Mouse (Mus musculus) right cerebral cortex, postnatal 36 days (tissue): ENCODE data around the gene Trim17.

Source experiments
- DNase-seq, 2 experiments: peaks; one replicate each; pipeline ENCODE4 v3.0.0; 2022; ENCODE audit warnings: low spot score in 2 of 2, mixed read lengths in 1 of 2

The Trim17 gene

GRCm38 (mm10) chr11:58954420-58955142 is at the start of gene Trim17, which contains the start of gene Hist3h2a:
TSS of gene Trim17 (plus strand) at chr11:58954685.
TSS of gene Hist3h2a (plus strand) at chr11:58954685.
- peak; percentile 87 to 95 for DNase-seq

GRCm38 (mm10) chr11:58904838-58905237 is 49.6 kb upstream of the Trim17 start:
- DNase-seq, result no peak

- no peak for DNase-seq
These were observed 40.7 kb upstream of the Trim17 start for GRCm38 (mm10) chr11:58913776-58914175.

- no peak for DNase-seq
These were observed 39.9 kb upstream of the Trim17 start for GRCm38 (mm10) chr11:58914461-58915028.

GRCm38 (mm10) chr11:58916879-58917744 is 37.4 kb upstream of the Trim17 start:
- DNase-seq, result no peak

- DNase-seq, result no peak
These were observed 36.6 kb upstream of the Trim17 start, which contains the start of gene Btnl10 for GRCm38 (mm10) chr11:58917745-58918366. TSS of gene Btnl10 (plus strand) at chr11:58917908.

- no peak for DNase-seq
These were observed 35.7 kb upstream of the Trim17 start for GRCm38 (mm10) chr11:58918759-58919158.

- DNase-seq, result no peak
These were observed 32.1 kb upstream of the Trim17 start for GRCm38 (mm10) chr11:58922420-58922819.

GRCm38 (mm10) chr11:58926651-58927050 is 27.8 kb upstream of the Trim17 start:
- no peak for DNase-seq

GRCm38 (mm10) chr11:58927053-58927452 is 27.4 kb upstream of the Trim17 start:
- DNase-seq, result no peak

- no peak for DNase-seq
These were observed 26.5 kb upstream of the Trim17 start for GRCm38 (mm10) chr11:58927790-58928651.

- DNase-seq, result no peak
These were observed 25.4 kb upstream of the Trim17 start for GRCm38 (mm10) chr11:58929055-58929454.

- DNase-seq, result no peak
These were observed 24.8 kb upstream of the Trim17 start for GRCm38 (mm10) chr11:58929641-58930040.

GRCm38 (mm10) chr11:58930254-58930653 is 24.2 kb upstream of the Trim17 start:
- no peak for DNase-seq

- no peak for DNase-seq
These were observed 22.9 kb upstream of the Trim17 start for GRCm38 (mm10) chr11:58931576-58931975.

GRCm38 (mm10) chr11:58937909-58938308 is 16.6 kb upstream of the Trim17 start:
- DNase-seq, result no peak

- peak; percentile 87 to 90 for DNase-seq
These were observed 16.0 kb upstream of the Trim17 start, which contains the start of gene Rnf187 for GRCm38 (mm10) chr11:58938322-58939087. TSS of gene Rnf187 (minus strand) at chr11:58938916.

- no peak for DNase-seq
These were observed 15.4 kb upstream of the Trim17 start for GRCm38 (mm10) chr11:58939088-58939439.

- DNase-seq, result no peak
These were observed 10.3 kb upstream of the Trim17 start for GRCm38 (mm10) chr11:58944136-58944535.

- no peak for DNase-seq
These were observed 7.2 kb upstream of the Trim17 start for GRCm38 (mm10) chr11:58947306-58947705.
